Mouse (Mus musculus): ENCODE data around the gene Olfr1387.
"Not testable (repeated sequence)": the region's sequence is repeated elsewhere in the genome, so short reads cannot be mapped to it uniquely, and the experiment has no call there.

Olfr1387 gene

GRCm38 (mm10) chr11:49455043-49455442 is at the start of gene Olfr1387:
Gene Olfr1387 (plus strand): TSS chr11:49455343.
- DNase-seq (ENCODE audit: low read depth, low spot score): no peak

DNA sequence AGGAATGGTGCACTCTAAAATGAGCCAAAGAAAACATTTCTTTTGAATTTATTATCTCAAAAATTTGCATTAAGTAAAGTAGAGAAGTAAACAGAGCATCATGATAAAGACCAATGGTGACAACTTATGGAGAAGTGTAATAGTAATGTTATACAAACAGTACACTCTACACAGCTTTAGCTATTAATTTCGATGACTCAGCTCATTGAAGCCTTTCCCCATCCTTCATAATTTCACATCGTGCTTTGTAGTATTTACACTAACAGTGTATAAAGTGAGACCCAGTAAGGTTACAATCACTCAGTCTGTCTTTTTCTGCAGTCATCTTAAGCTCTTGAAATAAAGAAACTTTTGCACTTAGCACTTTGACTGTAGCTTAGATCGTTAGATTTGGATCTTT is 48.4 kb upstream of the Olfr1387 start:
- DNase-seq (ENCODE audit: low read depth, low spot score): no peak

DNA sequence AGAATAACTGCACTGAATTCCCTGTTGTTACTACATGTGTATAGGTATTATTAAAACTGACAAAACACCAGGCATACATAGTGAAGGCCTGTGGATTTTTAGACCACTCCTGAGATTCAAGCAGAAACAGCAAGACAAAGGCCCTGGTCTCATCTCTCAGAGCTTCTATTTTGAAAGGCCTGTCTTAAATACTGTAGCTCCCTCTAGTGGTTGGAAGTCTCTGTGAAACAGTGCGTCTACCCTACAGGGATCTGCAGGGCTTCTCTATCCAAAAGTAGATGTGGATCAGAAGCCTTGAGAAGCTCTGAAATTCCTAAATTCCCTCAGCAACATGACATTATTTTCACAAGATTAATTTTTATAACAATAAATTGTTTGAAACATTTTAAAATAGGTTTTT is 44.6 kb upstream of the Olfr1387 start:
- no peak for DNase-seq (ENCODE audit: low read depth, low spot score)

DNA sequence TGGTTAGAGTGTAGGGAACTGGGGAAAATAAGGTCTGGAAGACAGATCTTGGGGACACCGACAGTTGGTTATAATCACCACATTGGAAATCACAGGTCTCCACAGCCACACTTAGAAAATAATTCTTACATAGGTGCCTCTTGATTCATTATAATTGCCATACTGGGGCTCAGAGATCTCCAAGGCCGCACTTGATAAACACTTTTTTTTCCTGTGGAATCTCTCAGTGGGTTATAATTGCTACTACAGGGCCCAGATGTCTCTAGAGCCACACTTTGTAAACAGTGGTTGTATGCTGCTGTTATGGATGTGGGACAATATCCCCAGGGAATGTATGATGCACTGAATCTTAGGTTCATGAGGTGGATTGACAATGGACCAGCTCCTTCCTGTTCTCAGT is 32.4 kb upstream of the Olfr1387 start, which contains the start of gene Olfr1389:
Olfr1389 (plus strand) TSS at position 301 of the 400 bp plus-strand sequence.
- DNase-seq (ENCODE audit: low read depth, low spot score): no peak

DNA sequence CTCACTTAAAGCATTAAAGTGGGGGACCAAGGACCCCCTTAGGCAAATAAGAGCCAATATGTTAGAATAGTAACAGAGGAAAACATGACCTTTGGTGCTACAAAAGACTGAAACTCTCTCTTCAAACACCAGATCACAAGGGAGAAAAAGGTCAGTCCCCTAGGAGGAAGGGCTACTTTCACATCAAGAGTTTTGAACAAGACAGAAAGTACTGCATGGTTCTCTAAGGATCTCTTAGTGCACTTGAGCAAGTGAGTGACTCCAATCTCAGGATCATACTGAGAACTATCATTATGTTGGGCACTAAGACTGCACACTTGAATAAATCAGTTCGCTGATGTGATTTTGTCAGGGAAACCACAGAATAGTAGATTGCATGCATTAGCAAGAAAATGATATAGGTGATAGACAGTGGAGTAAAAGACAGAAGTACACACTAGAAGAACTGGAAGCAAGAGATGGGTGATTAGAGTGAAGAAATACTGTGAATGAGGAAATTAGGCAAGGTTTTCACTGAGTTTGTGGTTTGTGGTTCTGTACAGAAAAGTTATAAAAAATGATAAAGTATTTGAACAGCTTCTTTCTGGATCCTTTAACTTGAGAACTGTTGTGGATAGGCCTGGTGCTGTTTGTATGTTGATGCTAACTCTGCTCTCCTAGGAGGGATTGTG is 29.8 kb upstream of the Olfr1387 start:
- DNase-seq (ENCODE audit: low read depth, low spot score): no peak

GRCm38 (mm10) chr11:49429641-49430040 is 25.5 kb upstream of the Olfr1387 start:
- no peak for DNase-seq (ENCODE audit: low read depth, low spot score)

DNA sequence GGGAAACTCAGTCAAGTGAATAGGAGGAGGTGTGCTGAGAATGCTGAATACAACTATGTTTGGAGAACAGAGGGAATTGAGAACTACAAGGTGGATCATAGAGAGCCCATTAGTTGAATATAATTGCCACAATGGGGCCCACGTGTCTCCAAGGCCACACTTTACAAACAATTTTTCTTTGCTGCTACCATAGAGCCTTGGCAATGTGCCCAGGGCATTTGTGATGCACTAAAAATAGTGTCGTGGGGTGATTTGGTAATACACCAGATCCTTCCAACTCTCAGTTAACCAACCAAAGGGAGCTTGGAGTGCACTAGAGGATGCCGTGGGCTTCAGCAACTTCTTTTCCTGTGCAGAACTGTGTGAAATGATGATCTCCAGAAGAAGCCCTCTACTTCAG is 18.7 kb upstream of the Olfr1387 start, which contains the start of gene Olfr1388:
Olfr1388 (plus strand) TSS at position 214 of the 400 bp plus-strand sequence.
- no peak for DNase-seq (ENCODE audit: low read depth, low spot score)

GRCm38 (mm10) chr11:49464746-49465145 is 9.6 kb downstream of the Olfr1387 start, which contains the start of gene Olfr1386:
Gene Olfr1386 (plus strand): TSS chr11:49465046.
- not testable (repeated sequence) for DNase-seq (ENCODE audit: low read depth, low spot score)

DNA sequence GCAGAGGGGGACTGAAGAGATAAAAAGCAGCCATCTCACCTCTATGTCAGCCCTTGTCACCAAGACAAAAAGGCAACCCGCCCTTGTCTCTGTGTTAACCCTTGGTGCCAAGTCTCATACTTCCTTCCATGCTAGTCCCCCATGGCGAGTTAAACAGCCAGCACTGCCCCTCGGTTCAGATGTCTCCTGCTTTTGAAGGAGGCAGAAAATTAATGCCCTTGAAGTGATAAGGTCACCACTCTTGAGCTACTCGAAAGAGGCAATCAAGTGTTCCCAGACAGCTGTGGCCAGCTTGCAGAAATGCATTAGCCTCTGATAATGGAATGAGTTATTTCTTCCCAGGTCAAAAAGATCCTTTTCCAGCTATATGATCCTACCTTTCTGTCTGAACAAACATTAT is 30.8 kb downstream of the Olfr1387 start:
- DNase-seq (ENCODE audit: low read depth, low spot score): no peak

GRCm38 (mm10) chr11:49488770-49489169 is 33.6 kb downstream of the Olfr1387 start, which contains the start of gene Olfr1385:
Gene Olfr1385 (plus strand): TSS chr11:49489070.
- DNase-seq (ENCODE audit: low read depth, low spot score): not testable (repeated sequence)

Measured in skeletal muscle tissue, adult 2 months (tissue).